In genomic region chr11:51857818-51858527, GRCm38 (mm10) we compare ENCODE assay signal across 8 mouse cellular contexts. TPM values are rescaled to one million over a fixed set of nuclear protein-coding genes. Genes with fewer than 3 reads are reported as not detected.
DNase-seq lines count a peak whose midpoint lies in the region; ATAC-seq and TF ChIP-seq lines count a peak whose summit lies in the region.

No protein-coding gene starts in this region.

- H3K36me3 ChIP-seq in C2C12 (ENCODE audit: control insufficient read depth, insufficient read depth): no peaks in the 10 kb centered on the region
- no peaks in the 10 kb centered on the region for H3K36me3 ChIP-seq in heart, postnatal 0 days (replicated peaks; ENCODE audit: control insufficient read depth, insufficient read depth, low read length)
- H3K36me3 ChIP-seq in liver, embryonic 14.5 days (replicated peaks; ENCODE audit: control insufficient read depth, insufficient read depth, low read depth): no peaks in the 10 kb centered on the region
- no peaks in the 10 kb centered on the region for H3K36me3 ChIP-seq in neural tube, embryonic 11.5 days (ENCODE audit: control insufficient read depth, insufficient read depth, low read length)
- H3K36me3 ChIP-seq in stomach, embryonic 15.5 days: no peaks in the 10 kb centered on the region

- peak; percentile 28; the same call in 1 of the 2 replicates for ATAC-seq in erythroid progenitor cell, adult 5-6 weeks (replicated peaks; ENCODE audit: low FRiP score, poor library complexity, severe bottlenecking)
- ATAC-seq in heart, postnatal 0 days (ENCODE audit: insufficient read depth, low read depth): peak; percentile 51
- peak; percentile 31; the same call in 1 of the 2 replicates for ATAC-seq in liver, embryonic 14.5 days (ENCODE audit: insufficient read depth)
- no peak; the same call in 1 of the 2 replicates for ATAC-seq in neural tube, embryonic 11.5 days (ENCODE audit: insufficient read depth, low FRiP score, low TSS enrichment)
- ATAC-seq in stomach, embryonic 15.5 days (ENCODE audit: insufficient read depth, low FRiP score, low read depth): peak; percentile 54

- H3K4me2 ChIP-seq in heart, postnatal 0 days (ENCODE audit: low read depth, low read length): peak overlapping the region; percentile 100
- H3K4me2 ChIP-seq in liver, embryonic 14.5 days (ENCODE audit: low read depth): peak overlapping the region; percentile 90
- peak overlapping the region; percentile 100 for H3K4me2 ChIP-seq in neural tube, embryonic 11.5 days (ENCODE audit: low read depth)
- H3K4me2 ChIP-seq in stomach, embryonic 15.5 days: peak overlapping the region; percentile 97

- H3ac ChIP-seq in C2C12 (ENCODE audit: control insufficient read depth, insufficient read length, low read depth): peak overlapping the region; percentile 58

- H3K9ac ChIP-seq in heart, postnatal 0 days (replicated peaks; ENCODE audit: low read depth, low read length): peak overlapping the region; percentile 93
- peak overlapping the region; percentile 75 for H3K9ac ChIP-seq in liver, embryonic 14.5 days (replicated peaks)
- peak overlapping the region; percentile 60 for H3K9ac ChIP-seq in neural tube, embryonic 11.5 days (ENCODE audit: low read length)
- peak overlapping the region; percentile 67 for H3K9ac ChIP-seq in stomach, embryonic 15.5 days

- DNase-seq in heart, postnatal 0 days (ENCODE audit: low spot score): peak; percentile 63
- DNase-seq in kidney, postnatal 36 days: peak; percentile 79 to 87
- DNase-seq in liver, embryonic 14.5 days (ENCODE audit: low read depth in 3 of 3, low spot score in 3 of 3): no peak
- peak; percentile 61 for DNase-seq in neural tube, embryonic 11.5 days (ENCODE audit: low spot score)

- H3K79me3 ChIP-seq in C2C12 (ENCODE audit: low read depth): peaks cover 10% of the 10 kb centered on the region

- no peak for TF ChIP-seq POLR2A in bone marrow macrophage, adult 2 months (IDR thresholded peaks at IDR 0.05; ENCODE audit: borderline replicate concordance, low read depth, low read length)

- H3K4me3 ChIP-seq in C2C12 (ENCODE audit: insufficient read depth, poor library complexity, severe bottlenecking): peak overlapping the region; percentile 65
- peak overlapping the region; percentile 68 for H3K4me3 ChIP-seq in bone marrow macrophage, adult 2 months (ENCODE audit: insufficient read depth, low read length)
- H3K4me3 ChIP-seq in heart, postnatal 0 days (ENCODE audit: low read depth, low read length): peak overlapping the region; percentile 94
- peak overlapping the region; percentile 59 to 83 for H3K4me3 ChIP-seq in liver, embryonic 14.5 days (ENCODE audit: insufficient read depth in 1 of 2, low read depth in 2 of 2, low read length in 2 of 2)
- peak overlapping the region; percentile 62 for H3K4me3 ChIP-seq in neural tube, embryonic 11.5 days (ENCODE audit: low read depth, low read length)
- peak overlapping the region; percentile 80 for H3K4me3 ChIP-seq in stomach, embryonic 15.5 days (replicated peaks)

- H3K4me1 ChIP-seq in bone marrow macrophage, adult 2 months (ENCODE audit: control insufficient read depth, insufficient read depth, low read length): peaks cover 24% of the 10 kb centered on the region
- 0 out of 2 replicates have a peak, but pooled peaks cover 3% of the 10 kb centered on the region for H3K4me1 ChIP-seq in heart, postnatal 0 days (ENCODE audit: control insufficient read depth, insufficient read depth)
- H3K4me1 ChIP-seq in liver, embryonic 14.5 days (replicated peaks; ENCODE audit: control insufficient read depth in 2 of 2, insufficient read depth in 2 of 2, low read length in 1 of 2): peaks cover 2 to 3% of the 10 kb centered on the region in 2 experiments; a peak in 2 of 4 replicates
- H3K4me1 ChIP-seq in neural tube, embryonic 11.5 days (ENCODE audit: control insufficient read depth, insufficient read depth, low read length): peaks cover 15% of the 10 kb centered on the region
- peaks cover 25% of the 10 kb centered on the region for H3K4me1 ChIP-seq in stomach, embryonic 15.5 days

- no peaks in the 10 kb centered on the region for H3K9me3 ChIP-seq in heart, postnatal 0 days (replicated peaks; ENCODE audit: control insufficient read depth, low read length)
- H3K9me3 ChIP-seq in liver, embryonic 14.5 days (ENCODE audit: control insufficient read depth, low read length): no peaks in the 10 kb centered on the region
- no peaks in the 10 kb centered on the region for H3K9me3 ChIP-seq in neural tube, embryonic 11.5 days (ENCODE audit: control insufficient read depth, low read length)
- H3K9me3 ChIP-seq in stomach, embryonic 15.5 days: no peaks in the 10 kb centered on the region

- under 1% methylated on average over 49 of the region's 52 CpGs for WGBS in heart, postnatal 0 days
- under 1% methylated on average over 52 of the region's 52 CpGs for WGBS in liver, embryonic 14.5 days (ENCODE audit: insufficient replicate concordance)
- WGBS in neural tube, embryonic 11.5 days: under 1% methylated on average over 36 of the region's 52 CpGs
- WGBS in stomach, embryonic 15.5 days: under 1% methylated on average over 52 of the region's 52 CpGs

- H3K79me2 ChIP-seq in C2C12 (ENCODE audit: control insufficient read depth, insufficient read depth): peaks cover 28% of the 10 kb centered on the region

- 0 out of 2 replicates have a peak, but pooled peaks have one; percentile 11 for TF ChIP-seq EP300 in heart, postnatal 0 days (IDR thresholded peaks at IDR 0.05; ENCODE audit: low read depth)
- no peak for TF ChIP-seq EP300 in liver, embryonic 14.5 days (IDR thresholded peaks at IDR 0.05; ENCODE audit: low read depth)

- peak overlapping the region; percentile 96 for H3K27ac ChIP-seq in bone marrow macrophage, adult 2 months (ENCODE audit: insufficient read depth, low read depth, low read length)
- H3K27ac ChIP-seq in heart, postnatal 0 days (ENCODE audit: low read depth): peak overlapping the region; percentile 93
- no peak overlapping the region for H3K27ac ChIP-seq in liver, embryonic 14.5 days
- no peak overlapping the region for H3K27ac ChIP-seq in neural tube, embryonic 11.5 days (ENCODE audit: low read depth, low read length)
- peak overlapping the region; percentile 96 for H3K27ac ChIP-seq in stomach, embryonic 15.5 days

- no peaks in the 10 kb centered on the region for H3K27me3 ChIP-seq in C2C12 (ENCODE audit: control insufficient read depth, insufficient read depth, insufficient read length)
- H3K27me3 ChIP-seq in heart, postnatal 0 days (ENCODE audit: control insufficient read depth, insufficient read depth, low read length): no peaks in the 10 kb centered on the region
- H3K27me3 ChIP-seq in liver, embryonic 14.5 days (ENCODE audit: control insufficient read depth, insufficient read depth, low read length): peaks cover 22% of the 10 kb centered on the region
- peaks cover 27% of the 10 kb centered on the region for H3K27me3 ChIP-seq in neural tube, embryonic 11.5 days (ENCODE audit: control insufficient read depth, insufficient read depth, low read length)
- no peaks in the 10 kb centered on the region for H3K27me3 ChIP-seq in stomach, embryonic 15.5 days (replicated peaks)

- TF ChIP-seq CTCF in C2C12 (IDR thresholded peaks at IDR 0.05; ENCODE audit: control insufficient read depth, insufficient read depth, insufficient read length): no peak
- TF ChIP-seq CTCF in bone marrow macrophage, adult 2 months (IDR thresholded peaks at IDR 0.05; ENCODE audit: low read depth, low read length): peak; percentile 22; the same call in 1 of the 2 replicates
- no peak for TF ChIP-seq CTCF in heart, postnatal 0 days (IDR thresholded peaks at IDR 0.05; ENCODE audit: low read depth)
- TF ChIP-seq CTCF in liver, embryonic 14.5 days (IDR thresholded peaks at IDR 0.05; ENCODE audit: low read depth): no peak

TF ChIP-seq in C2C12, 6 proteins besides CTCF, POLR2A, EP300 and RAD21:
- TF ChIP-seq FOSL1 (IDR thresholded peaks at IDR 0.05; ENCODE audit: insufficient read depth, low read length, poor library complexity, severe bottlenecking) (no peak), CEBPB (IDR thresholded peaks at IDR 0.05; ENCODE audit: low read depth) (no peak), MYOD1 (IDR thresholded peaks at IDR 0.05; ENCODE audit: control insufficient read depth, insufficient read length, low read depth) (no peak), MAX (IDR thresholded peaks at IDR 0.05) (no peak), USF1 (IDR thresholded peaks at IDR 0.05; ENCODE audit: low read depth) (no peak)

RNA-seq across cellular contexts. Expression of gene Jade2, which starts 0.5 kb away (rescaled TPM):
- 4.0 TPM for polyA plus RNA-seq in C2C12 (2012; fragmentation: generic; extraction: Trizol)
- 13.4 and 14.6 TPM in 2 replicates for polyA plus RNA-seq in bone marrow macrophage, adult 2 months (2012; ENCODE audit: insufficient read depth, insufficient read length, missing spikeins)
- total RNA-seq in erythroid progenitor cell, adult 5-6 weeks (2015; ENCODE audit: low replicate concordance): 4.3 and 4.6 TPM in 2 replicates
- total RNA-seq in erythroid progenitor cell, adult 5-6 weeks (2017; ENCODE audit: low replicate concordance): 5.6 and 5.9 TPM in 2 replicates
- total RNA-seq in heart, postnatal 0 days (2014; rRNA removed; ENCODE audit: low replicate concordance): 1.9 and 2.3 TPM in 2 replicates
- 0.60 and 0.72 TPM in 2 replicates for polyA plus RNA-seq in heart, postnatal 0 days (2015; fragmentation: Nextera tagmentation; extraction: Ambion mirVana)
- 0.63 and 0.77 TPM in 2 replicates for polyA plus RNA-seq in liver, embryonic 14.5 days (2012; rRNA removed)
- 0.42 and 0.46 TPM in 2 replicates for polyA plus RNA-seq in liver, embryonic 14.5 days (2014; fragmentation: Nextera tagmentation; extraction: Ambion mirVana)
- 0.07 and 0.16 TPM in 2 replicates for polyA plus RNA-seq in neural tube, embryonic 11.5 days (2014; fragmentation: Nextera tagmentation; extraction: Ambion mirVana)
- 1.4 and 1.5 TPM in 2 replicates for polyA plus RNA-seq in stomach, embryonic 15.5 days (2015; fragmentation: Nextera tagmentation; extraction: Ambion mirVana)

Comparison
In these comparisons a context has a peak if more than half of its experiments do, and no peak if none do; other contexts are left out.
1. H3K27ac ChIP-seq: peak in bone marrow macrophage, adult 2 months (single experiment), heart, postnatal 0 days (single experiment) and stomach, embryonic 15.5 days (single experiment); none in liver, embryonic 14.5 days (single experiment) and neural tube, embryonic 11.5 days (single experiment).
2. DNase-seq: peak in heart, postnatal 0 days (single experiment), kidney, postnatal 36 days (2 of 2) and neural tube, embryonic 11.5 days (single experiment); none in liver, embryonic 14.5 days (0 of 3).
3. Peak in every context shown above with its lines, with median percentiles within 50 percentile points of each other: H3K4me3 ChIP-seq, H3K4me2 ChIP-seq and H3K9ac ChIP-seq.